Mouse (Mus musculus) embryo, embryonic 10 days (tissue): ENCODE results near the gene Kcnn4.

Experiments used
- DNase-seq: peaks from one replicate; pipeline ENCODE4 v3.0.0-alpha.2; 2015; ENCODE audit warnings: low spot score

Kcnn4 gene

GRCm38 (mm10) chr7:24425919-24426318 lies 55.9 kb downstream of the Kcnn4 start:
- no peak for DNase-seq

GRCm38 (mm10) chr7:24427168-24427567 lies 57.1 kb downstream of the Kcnn4 start:
- no peak for DNase-seq

- DNase-seq = no peak
Measured at GRCm38 (mm10) chr7:24428725-24429124, 58.7 kb downstream of the Kcnn4 start.

- no peak for DNase-seq
Measured at GRCm38 (mm10) chr7:24429413-24430112, 59.5 kb downstream of the Kcnn4 start.

GRCm38 (mm10) chr7:24430551-24431345 lies 60.7 kb downstream of the Kcnn4 start:
- DNase-seq = no peak

- no peak for DNase-seq
Measured at GRCm38 (mm10) chr7:24431713-24432112, 61.6 kb downstream of the Kcnn4 start.

- DNase-seq = no peak
Measured at GRCm38 (mm10) chr7:24435305-24435704, 65.2 kb downstream of the Kcnn4 start.
